Mouse (Mus musculus): Measurements from ENCODE around the gene Vps8. TPM values are rescaled to one million over a fixed set of nuclear protein-coding genes. Genes with fewer than 3 reads are reported as not detected.

Gene Vps8
- total and polyA plus RNA-seq, 3 experiments = 26.2 to 50.1 (median 30.3) TPM

- ATAC-seq (ENCODE audit: extremely low read depth, insufficient number of reproducible peaks, low FRiP score, poor library complexity, severe bottlenecking) = peak; percentile 49
- DNase-seq (ENCODE audit: low spot score) = peak; percentile 63
- H3K9me3 ChIP-seq (replicated peaks) = no peaks in the 10 kb centered on the region
- no peak for TF ChIP-seq TAL1 (conservative IDR thresholded peaks at IDR 0.05; ENCODE audit: low read depth, low read length)
- peak; percentile 99 for TF ChIP-seq CTCF (IDR thresholded peaks at IDR 0.05; ENCODE audit: low read depth, low read length)
- no peak for TF ChIP-seq POLR2AphosphoS5 (IDR thresholded peaks at IDR 0.05; ENCODE audit: insufficient replicate concordance, low read depth, low read length)
- no peaks in the 10 kb centered on the region for H3K36me3 ChIP-seq (replicated peaks)
- H3K4me1 ChIP-seq (ENCODE audit: insufficient read depth, low read depth, low read length) = peaks cover 3% of the 10 kb centered on the region
- H3K4me3 ChIP-seq (ENCODE audit: low read depth, low read length) = no peak overlapping the region
- H3K27me3 ChIP-seq (ENCODE audit: insufficient read depth, low read length) = peaks cover 37% of the 10 kb centered on the region
Measured at GRCm38 (mm10) chr16:21412593-21413047, 10.3 kb upstream of the Vps8 start.

- no peaks in the 10 kb centered on the region for H3K9me3 ChIP-seq (replicated peaks)
- no peak overlapping the region for H3K4me3 ChIP-seq (ENCODE audit: low read depth, low read length)
- DNase-seq (ENCODE audit: low spot score) (no peak), ATAC-seq (ENCODE audit: extremely low read depth, insufficient number of reproducible peaks, low FRiP score, poor library complexity, severe bottlenecking) (no peak)
- TF ChIP-seq GATA2 (IDR thresholded peaks at IDR 0.05; ENCODE audit: borderline replicate concordance, low read depth, low read length) (no peak), GATA1 (IDR thresholded peaks at IDR 0.05; ENCODE audit: borderline replicate concordance, low read length) (no peak), POLR2AphosphoS5 (IDR thresholded peaks at IDR 0.05; ENCODE audit: insufficient replicate concordance, low read depth, low read length) (no peak), TAL1 (conservative IDR thresholded peaks at IDR 0.05; ENCODE audit: low read depth, low read length) (no peak), CTCF (IDR thresholded peaks at IDR 0.05; ENCODE audit: low read depth, low read length) (no peak)
- H3K27me3 ChIP-seq (ENCODE audit: insufficient read depth, low read length) = peaks cover 35% of the 10 kb centered on the region
- H3K4me1 ChIP-seq (ENCODE audit: insufficient read depth, low read depth, low read length) = peaks cover 7% of the 10 kb centered on the region
- H3K36me3 ChIP-seq (replicated peaks) = no peaks in the 10 kb centered on the region
Measured at GRCm38 (mm10) chr16:21413819-21414218, 9.1 kb upstream of the Vps8 start.

GRCm38 (mm10) chr16:21415128-21415527, 7.8 kb upstream of the Vps8 start:
- Histone ChIP-seq H3K4me3 (ENCODE audit: low read depth, low read length) (no peak overlapping the region), H3K9me3 (replicated peaks) (no peaks in the 10 kb centered on the region), H3K27me3 (ENCODE audit: insufficient read depth, low read length) (peaks cover 29% of the 10 kb centered on the region), H3K36me3 (replicated peaks) (no peaks in the 10 kb centered on the region), H3K4me1 (ENCODE audit: insufficient read depth, low read depth, low read length) (peaks cover 7% of the 10 kb centered on the region)
- ATAC-seq (ENCODE audit: extremely low read depth, insufficient number of reproducible peaks, low FRiP score, poor library complexity, severe bottlenecking) (no peak), DNase-seq (ENCODE audit: low spot score) (no peak)
- TF ChIP-seq POLR2AphosphoS5 (IDR thresholded peaks at IDR 0.05; ENCODE audit: insufficient replicate concordance, low read depth, low read length) (no peak), CTCF (IDR thresholded peaks at IDR 0.05; ENCODE audit: low read depth, low read length) (no peak), GATA1 (IDR thresholded peaks at IDR 0.05; ENCODE audit: borderline replicate concordance, low read length) (no peak), TAL1 (conservative IDR thresholded peaks at IDR 0.05; ENCODE audit: low read depth, low read length) (no peak), GATA2 (IDR thresholded peaks at IDR 0.05; ENCODE audit: borderline replicate concordance, low read depth, low read length) (no peak)

GRCm38 (mm10) chr16:21418012-21418411, 4.9 kb upstream of the Vps8 start:
- no peak overlapping the region for H3K4me3 ChIP-seq (ENCODE audit: low read depth, low read length)

GRCm38 (mm10) chr16:21423546-21423910, 610 bp downstream of the Vps8 start:
- H3K4me1 ChIP-seq (ENCODE audit: insufficient read depth, low read depth, low read length) = peaks cover 32% of the 10 kb centered on the region
- no peaks in the 10 kb centered on the region for H3K9me3 ChIP-seq (replicated peaks)
- peak overlapping the region; percentile 97 for H3K4me3 ChIP-seq (ENCODE audit: low read depth, low read length)
- DNase-seq (ENCODE audit: low spot score) (peak; percentile 35), ATAC-seq (ENCODE audit: extremely low read depth, insufficient number of reproducible peaks, low FRiP score, poor library complexity, severe bottlenecking) (peak; percentile 29; the same call in 1 of the 2 replicates)
- H3K27me3 ChIP-seq (ENCODE audit: insufficient read depth, low read length) = no peaks in the 10 kb centered on the region
- peaks cover 14% of the 10 kb centered on the region for H3K36me3 ChIP-seq (replicated peaks)
- TF ChIP-seq GATA1 (IDR thresholded peaks at IDR 0.05; ENCODE audit: borderline replicate concordance, low read length) = no peak

More at GRCm38 (mm10) chr16:21418012-21418411, 4.9 kb upstream of the Vps8 start:
- no peak for DNase-seq (ENCODE audit: low spot score)
- Histone ChIP-seq H3K36me3 (replicated peaks) (no peaks in the 10 kb centered on the region), H3K4me1 (ENCODE audit: insufficient read depth, low read depth, low read length) (peaks cover 8% of the 10 kb centered on the region), H3K27me3 (ENCODE audit: insufficient read depth, low read length) (peaks cover 20% of the 10 kb centered on the region), H3K9me3 (replicated peaks) (no peaks in the 10 kb centered on the region)
- no peak for TF ChIP-seq CTCF (IDR thresholded peaks at IDR 0.05; ENCODE audit: low read depth, low read length)
- TF ChIP-seq GATA1 (IDR thresholded peaks at IDR 0.05; ENCODE audit: borderline replicate concordance, low read length) = no peak
- no peak for TF ChIP-seq POLR2AphosphoS5 (IDR thresholded peaks at IDR 0.05; ENCODE audit: insufficient replicate concordance, low read depth, low read length)
- TF ChIP-seq GATA2 (IDR thresholded peaks at IDR 0.05; ENCODE audit: borderline replicate concordance, low read depth, low read length) = no peak
- TF ChIP-seq TAL1 (conservative IDR thresholded peaks at IDR 0.05; ENCODE audit: low read depth, low read length) = no peak
- no peak for ATAC-seq (ENCODE audit: extremely low read depth, insufficient number of reproducible peaks, low FRiP score, poor library complexity, severe bottlenecking)

GRCm38 (mm10) chr16:21428131-21428530, 5.2 kb downstream of the Vps8 start:
- no peaks in the 10 kb centered on the region for H3K9me3 ChIP-seq (replicated peaks)
- peaks cover 32% of the 10 kb centered on the region for H3K4me1 ChIP-seq (ENCODE audit: insufficient read depth, low read depth, low read length)
- no peak for DNase-seq (ENCODE audit: low spot score)
- H3K4me3 ChIP-seq (ENCODE audit: low read depth, low read length) = no peak overlapping the region
- peak; percentile 15; the same call in 1 of the 2 replicates for ATAC-seq (ENCODE audit: extremely low read depth, insufficient number of reproducible peaks, low FRiP score, poor library complexity, severe bottlenecking)
- no peaks in the 10 kb centered on the region for H3K27me3 ChIP-seq (ENCODE audit: insufficient read depth, low read length)
- no peak for TF ChIP-seq TAL1 (conservative IDR thresholded peaks at IDR 0.05; ENCODE audit: low read depth, low read length)
- TF ChIP-seq POLR2AphosphoS5 (IDR thresholded peaks at IDR 0.05; ENCODE audit: insufficient replicate concordance, low read depth, low read length) = no peak
- TF ChIP-seq CTCF (IDR thresholded peaks at IDR 0.05; ENCODE audit: low read depth, low read length) = no peak
- TF ChIP-seq GATA2 (IDR thresholded peaks at IDR 0.05; ENCODE audit: borderline replicate concordance, low read depth, low read length) = no peak
- TF ChIP-seq GATA1 (IDR thresholded peaks at IDR 0.05; ENCODE audit: borderline replicate concordance, low read length) = no peak
- H3K36me3 ChIP-seq (replicated peaks) = peaks cover 24% of the 10 kb centered on the region
